In genomic region chr17:69727325-69727724, GRCm38 (mm10) we compare ENCODE assay signal across 15 mouse cellular contexts.
"Had no signal": no experiment of that assay in that cellular context is flagged by ENCODE, and none has a peak within 500 bp of the region (broad histone marks: within the 10 kb centered on the region; RNA-seq: fewer than 3 reads in every experiment).

No protein-coding gene starts in this region.

- H3K27me3 ChIP-seq: midbrain, embryonic 12.5 days; neural tube, embryonic 12.5 days; stomach, embryonic 15.5 days had no signal

- H3K9ac ChIP-seq: liver, postnatal 0 days; lung, embryonic 14.5 days; midbrain, embryonic 12.5 days; neural tube, embryonic 12.5 days; stomach, embryonic 15.5 days had no signal

- H3K4me2 ChIP-seq: lung, embryonic 14.5 days; midbrain, embryonic 12.5 days; neural tube, embryonic 12.5 days; stomach, embryonic 15.5 days had no signal

- H3K9me3 ChIP-seq: midbrain, embryonic 10.5 days; midbrain, embryonic 12.5 days; neural tube, embryonic 12.5 days; stomach, embryonic 15.5 days had no signal

- H3K4me3 ChIP-seq: midbrain, embryonic 10.5 days; midbrain, embryonic 12.5 days; neural tube, embryonic 12.5 days; stomach, embryonic 15.5 days had no signal

- H3K27ac ChIP-seq: midbrain, embryonic 10.5 days; midbrain, embryonic 12.5 days; neural tube, embryonic 12.5 days; stomach, embryonic 15.5 days; stomach, postnatal 0 days had no signal

- DNase-seq: liver, postnatal 0 days; lung, embryonic 14.5 days; lung, postnatal 10 days; lung, postnatal 4 days; midbrain, embryonic 14.5 days; right cerebral cortex, postnatal 14 days; thymus, adult 2 months; thymus, postnatal 25 days; thymus, postnatal 4 days had no signal

- H3K4me1 ChIP-seq: midbrain, embryonic 10.5 days; midbrain, embryonic 12.5 days; neural tube, embryonic 12.5 days; stomach, embryonic 15.5 days had no signal

- H3K36me3 ChIP-seq: midbrain, embryonic 10.5 days; midbrain, embryonic 12.5 days; neural tube, embryonic 12.5 days; stomach, embryonic 15.5 days had no signal

- ATAC-seq: liver, postnatal 0 days; midbrain, embryonic 16.5 days had no signal
